Mouse (Mus musculus) CH12.LX (cell line): ENCODE results near the gene Tpm4.

ENCODE experiments used
- CHD1 ChIP-seq: IDR thresholded peaks from 2 replicates; pipeline ENCODE4 v1.6.1; 2012; ENCODE audit warnings: low read depth, low read length, improper control_type of control experiment, inconsistent platforms
- CTCF ChIP-seq, 2 experiments: IDR thresholded peaks in 1 of 2; conservative IDR thresholded peaks in 1 of 2; 2 replicates each; pipeline ENCODE4 v1.5.1; 2011 to 2012; ENCODE audit warnings: low read depth in 2 of 2, low read length in 2 of 2, improper control_type of control experiment in 1 of 2, inconsistent platforms in 1 of 2, mild to moderate bottlenecking in 1 of 2, moderate library complexity in 1 of 2
- E2F4 ChIP-seq: IDR thresholded peaks from 2 replicates; pipeline ENCODE4 v1.6.1; 2011; ENCODE audit warnings: low read depth, low read length, improper control_type of control experiment; ENCODE audit not compliant: insufficient replicate concordance
- EP300 ChIP-seq: IDR thresholded peaks from 2 replicates; pipeline ENCODE4 v1.6.1; 2011; ENCODE audit warnings: low read length, improper control_type of control experiment
- GABPA ChIP-seq: IDR thresholded peaks from 2 replicates; pipeline ENCODE4 v1.6.1; 2012; ENCODE audit warnings: low read depth, low read length, improper control_type of control experiment, inconsistent platforms; ENCODE audit not compliant: insufficient replicate concordance
- IRF4 ChIP-seq: IDR thresholded peaks from 2 replicates; pipeline ENCODE4 v1.6.1; 2014; ENCODE audit warnings: low read depth, mild to moderate bottlenecking, inconsistent platforms, low read length, improper control_type of control experiment
- KAT2A ChIP-seq: IDR thresholded peaks from 2 replicates; pipeline ENCODE4 v1.6.1; 2012; ENCODE audit warnings: low read length, improper control_type of control experiment, inconsistent platforms; ENCODE audit not compliant: insufficient replicate concordance
- MAFK ChIP-seq: IDR thresholded peaks from 2 replicates; pipeline ENCODE4 v1.6.1; 2011; ENCODE audit warnings: low read length, improper control_type of control experiment; ENCODE audit not compliant: insufficient replicate concordance
- POLR2A ChIP-seq: IDR thresholded peaks from 2 replicates; pipeline ENCODE4 v1.6.1; 2011; ENCODE audit warnings: low read depth, mild to moderate bottlenecking, improper control_type of control experiment, low read length
- SIN3A ChIP-seq: IDR thresholded peaks from 2 replicates; pipeline ENCODE4 v1.6.1; 2012; ENCODE audit warnings: low read length, improper control_type of control experiment, inconsistent platforms
- TBP ChIP-seq: conservative IDR thresholded peaks from 2 replicates; pipeline ENCODE4 v1.6.1; 2011; ENCODE audit warnings: low read depth, low read length, improper control_type of control experiment
- USF1 ChIP-seq: IDR thresholded peaks from 2 replicates; pipeline ENCODE4 v1.6.1; 2014; ENCODE audit warnings: low read depth, mild to moderate bottlenecking, inconsistent platforms, low read length, improper control_type of control experiment

DNA sequence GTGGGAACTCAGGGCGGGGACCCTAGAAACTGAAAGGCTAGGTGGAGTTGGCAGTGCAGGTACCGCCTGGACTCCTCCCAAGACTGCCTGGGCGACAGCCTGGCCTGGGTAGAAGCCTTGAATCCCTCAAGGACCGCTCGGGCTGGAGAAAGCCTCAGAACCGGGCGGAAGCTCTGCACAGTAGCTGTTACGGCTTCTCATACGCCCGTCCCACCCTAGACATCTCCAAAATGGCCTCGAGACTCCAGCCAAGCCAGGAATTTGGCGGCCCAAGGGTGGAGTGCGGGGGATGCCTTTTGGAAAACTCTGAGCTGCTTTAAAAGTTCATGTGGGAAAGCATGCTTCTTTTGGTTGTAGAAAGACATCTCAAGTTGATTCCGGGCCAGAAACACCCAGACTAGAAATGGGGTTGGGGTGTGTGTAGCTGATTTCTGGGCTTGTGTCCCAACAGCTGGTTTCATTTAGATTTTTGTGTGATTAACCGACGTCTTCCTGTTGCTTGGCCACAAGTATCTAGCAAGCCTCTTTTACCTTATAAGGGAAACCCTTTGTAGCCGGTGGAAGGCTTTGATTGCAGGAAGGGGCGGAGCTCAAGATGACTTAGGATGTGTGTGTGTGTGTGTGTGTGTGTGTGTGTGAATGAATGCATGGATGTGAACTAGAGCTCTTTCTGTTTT lies 1.7 kb downstream of the Tpm4 start:
- TF ChIP-seq CTCF (conservative IDR thresholded peaks at IDR 0.05 in 1 of 2, IDR thresholded peaks at IDR 0.05 in 1 of 2; ENCODE audit: low read depth in 2 of 2, low read length in 2 of 2) (no peak), TBP (peak; percentile 89), E2F4 (no peak), MAFK (no peak), KAT2A (no peak), EP300 (no peak), IRF4 (no peak), GABPA (no peak), POLR2A (peak; percentile 74), SIN3A (peak; percentile 73; the same call in 1 of the 2 replicates), CHD1 (no peak), USF1 (no peak)
